Mouse (Mus musculus) midbrain, postnatal 0 days (tissue): ENCODE data around the gene Ttc12. TPM values are rescaled to one million over a fixed set of nuclear protein-coding genes. Genes with fewer than 3 reads are reported as not detected.

Source experiments
- ATAC-seq: fragments of 200-750 bp; cut with Nextera tagmentation; 2 replicates; pipeline ENCODE4 v1.8.0; 2017; ENCODE audit warnings: moderate number of reproducible peaks, mild to moderate bottlenecking, moderate TSS enrichment, moderate library complexity; ENCODE audit not compliant: low FRiP score
- DNase-seq: peaks from one replicate; pipeline ENCODE4 v3.0.0-alpha.2; 2015; ENCODE audit warnings: low spot score
- H3K27ac ChIP-seq: fragments of 300-500 bp; sonication (generic); 2 replicates; pipeline ENCODE4 v1.5.1; 2014; ENCODE audit warnings: low read depth, mild to moderate bottlenecking, low read length, mixed read lengths
- H3K27me3 ChIP-seq: fragments of 300-500 bp; sonication (generic); 2 replicates; pipeline ENCODE4 v1.6.1; 2014; ENCODE audit warnings: low read length, control low read depth, mixed read lengths; ENCODE audit not compliant: insufficient read depth
- H3K36me3 ChIP-seq: fragments of 300-500 bp; sonication (generic); 2 replicates; pipeline ENCODE4 v1.6.1; 2014; ENCODE audit warnings: low read length, control low read depth, mixed read lengths; ENCODE audit not compliant: insufficient read depth
- H3K4me1 ChIP-seq: fragments of 300-500 bp; sonication (generic); 2 replicates; pipeline ENCODE4 v1.6.1; 2014; ENCODE audit warnings: mild to moderate bottlenecking, control low read depth, antibody characterized with exemption, low read length, mixed read lengths; ENCODE audit not compliant: insufficient read depth
- H3K4me2 ChIP-seq: fragments of 300-500 bp; sonication (generic); 2 replicates; pipeline ENCODE4 v1.6.1; 2014; ENCODE audit warnings: low read depth, mild to moderate bottlenecking, low read length, mixed read lengths; ENCODE audit not compliant: poor library complexity, severe bottlenecking
- H3K4me3 ChIP-seq: fragments of 300-500 bp; sonication (generic); 2 replicates; pipeline ENCODE4 v1.5.1; 2014; ENCODE audit warnings: low read depth, mild to moderate bottlenecking, low read length, moderate library complexity
- H3K9ac ChIP-seq: fragments of 300-500 bp; sonication (generic); replicated peaks from 2 replicates; pipeline ENCODE4 v1.6.1; 2014; ENCODE audit warnings: mild to moderate bottlenecking, low read length, moderate library complexity, mixed read lengths; ENCODE audit not compliant: poor library complexity, severe bottlenecking
- H3K9me3 ChIP-seq: fragments of 300-500 bp; sonication (generic); 2 replicates; pipeline ENCODE4 v1.6.1; 2016; ENCODE audit warnings: low read length, control low read depth
- CTCF ChIP-seq: IDR thresholded peaks from 2 replicates; pipeline ENCODE4 v1.5.1; 2016; ENCODE audit warnings: antibody characterized with exemption, mild to moderate bottlenecking
- WGBS: fragments of 180-500 bp; shearing (Covaris S2); extraction: QIAGEN DNeasy Blood & Tissue Kit; methylation state at CpG from one replicate; pipeline ENCODE4 v1.1.7; 2014; 5-methylcytosine and 5-hydroxymethylcytosine counted together
- polyA plus RNA-seq: library from polyadenylated mRNA; unstranded; fragments of >200 nt; fragmentation: Nextera tagmentation; extraction: Ambion mirVana; gene quantifications from 2 replicates; pipeline ENCODE4 v1.2.1, GENCODE M21; 2015
- total RNA-seq: library from RNA; depleted of rRNA; stranded (reverse); fragments of >200 nt; gene quantifications from 2 replicates; pipeline ENCODE4 v1.2.3, GENCODE M21; 2014; rRNA removed

The Ttc12 gene
- total and polyA plus RNA-seq, 2 experiments from 2014 or later = 2.0 to 2.1 TPM

- Histone ChIP-seq H3K4me2 (no peak overlapping the region), H3K36me3 (no peaks in the 10 kb centered on the region), H3K27ac (no peak overlapping the region), H3K4me3 (no peak overlapping the region), H3K27me3 (no peaks in the 10 kb centered on the region), H3K4me1 (no peaks in the 10 kb centered on the region), H3K9me3 (no peaks in the 10 kb centered on the region), H3K9ac (no peak overlapping the region)
- no peak for TF ChIP-seq CTCF
- ATAC-seq (no peak), DNase-seq (no peak)
- 86% methylated on average over 5 of the region's 5 CpGs for WGBS
These were observed 75.4 kb downstream of the Ttc12 start for GRCm38 (mm10) chr9:49410621-49411020.

DNA sequence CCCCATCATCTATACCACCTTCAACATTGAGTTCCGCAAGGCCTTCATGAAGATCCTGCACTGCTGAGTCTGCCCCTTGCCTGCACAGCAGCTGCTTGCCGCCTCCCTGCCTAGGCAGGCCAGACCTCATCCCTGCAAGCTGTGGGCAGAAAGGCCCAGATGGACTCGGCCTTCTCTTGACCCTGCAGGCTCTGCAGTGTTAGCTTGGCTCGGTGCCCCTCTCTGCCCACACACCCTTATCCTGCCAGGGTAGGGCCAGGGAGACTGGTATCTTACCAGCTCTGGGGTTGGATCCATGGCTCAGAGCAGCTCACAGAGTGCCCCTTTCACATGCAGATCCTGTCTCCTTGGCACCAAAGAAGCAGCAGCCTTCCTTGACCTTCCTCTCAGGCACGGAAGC is 79.0 kb downstream of the Ttc12 start:
- no peak overlapping the region for H3K27ac ChIP-seq
- DNase-seq (no peak), ATAC-seq (no peak)
- H3K4me3 ChIP-seq = no peak overlapping the region
- TF ChIP-seq CTCF = no peak
- H3K9me3 ChIP-seq = no peaks in the 10 kb centered on the region
- WGBS = 86% methylated on average over 5 of the region's 5 CpGs
- no peaks in the 10 kb centered on the region for H3K27me3 ChIP-seq
- no peak overlapping the region for H3K4me2 ChIP-seq
- no peaks in the 10 kb centered on the region for H3K36me3 ChIP-seq
- H3K4me1 ChIP-seq = no peaks in the 10 kb centered on the region
- H3K9ac ChIP-seq = no peak overlapping the region

- WGBS = 80% methylated on average over 2 of the region's 2 CpGs
- DNase-seq (no peak), ATAC-seq (no peak)
- Histone ChIP-seq H3K9me3 (no peaks in the 10 kb centered on the region), H3K9ac (no peak overlapping the region), H3K27ac (no peak overlapping the region), H3K27me3 (no peaks in the 10 kb centered on the region), H3K36me3 (no peaks in the 10 kb centered on the region), H3K4me3 (no peak overlapping the region), H3K4me1 (no peaks in the 10 kb centered on the region), H3K4me2 (no peak overlapping the region)
- no peak for TF ChIP-seq CTCF
These were observed 82.3 kb downstream of the Ttc12 start for GRCm38 (mm10) chr9:49403711-49404110.

DNA sequence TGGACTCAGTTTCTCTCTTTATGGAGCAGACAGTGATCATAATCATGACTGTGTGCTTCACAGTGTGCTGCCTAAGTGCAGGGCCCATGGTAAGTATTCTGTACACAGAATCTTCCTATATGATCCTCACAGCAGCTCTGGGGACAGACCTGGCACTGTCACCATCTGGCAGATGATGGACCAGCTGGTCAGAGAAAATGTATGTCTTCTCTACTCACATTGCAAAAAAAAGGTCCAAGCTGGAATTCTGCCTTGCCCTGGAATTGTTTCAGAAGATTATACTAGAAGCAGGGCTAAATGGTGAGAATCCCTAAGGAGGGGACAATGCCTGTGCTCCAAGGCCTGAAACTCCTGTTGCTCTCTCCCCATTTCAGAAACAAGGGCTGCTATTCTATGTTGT is 90.0 kb downstream of the Ttc12 start:
- no peak for ATAC-seq
- Histone ChIP-seq H3K36me3 (no peaks in the 10 kb centered on the region), H3K27ac (no peak overlapping the region), H3K9ac (no peak overlapping the region), H3K4me2 (no peak overlapping the region), H3K27me3 (no peaks in the 10 kb centered on the region), H3K4me1 (no peaks in the 10 kb centered on the region), H3K4me3 (no peak overlapping the region), H3K9me3 (no peaks in the 10 kb centered on the region)
- no peak for DNase-seq
- no peak for TF ChIP-seq CTCF

GRCm38 (mm10) chr9:49392242-49392641 is 93.8 kb downstream of the Ttc12 start:
- no peak for ATAC-seq
- WGBS = 59% methylated on average over 2 of the region's 2 CpGs
- H3K9me3 ChIP-seq = no peaks in the 10 kb centered on the region

More at GRCm38 (mm10) chr9:49392242-49392641, 93.8 kb downstream of the Ttc12 start:
- Histone ChIP-seq H3K27ac (no peak overlapping the region), H3K4me2 (no peak overlapping the region), H3K36me3 (no peaks in the 10 kb centered on the region), H3K4me1 (no peaks in the 10 kb centered on the region), H3K9ac (no peak overlapping the region), H3K4me3 (no peak overlapping the region), H3K27me3 (no peaks in the 10 kb centered on the region)
- DNase-seq = no peak
- TF ChIP-seq CTCF = no peak

Other genes with a start within 250 kb of the Ttc12 start
- not detected in 2 replicates for gene Gm4894, start 235.7 kb downstream of the Ttc12 start, total RNA-seq
- gene Gm4894, start 235.7 kb downstream of the Ttc12 start, polyA plus RNA-seq = not detected in 2 replicates
- 12.7 and 13.3 TPM in 2 replicates for gene Drd2, start 145.6 kb downstream of the Ttc12 start, total RNA-seq
- gene Drd2, start 145.6 kb downstream of the Ttc12 start, polyA plus RNA-seq = 7.8 and 8.6 TPM in 2 replicates
- gene Ankk1, start 59.2 kb downstream of the Ttc12 start, total RNA-seq = not detected in 2 replicates
- gene Ankk1, start 59.2 kb downstream of the Ttc12 start, polyA plus RNA-seq = not detected in 2 replicates